In the genomic region with DNA sequence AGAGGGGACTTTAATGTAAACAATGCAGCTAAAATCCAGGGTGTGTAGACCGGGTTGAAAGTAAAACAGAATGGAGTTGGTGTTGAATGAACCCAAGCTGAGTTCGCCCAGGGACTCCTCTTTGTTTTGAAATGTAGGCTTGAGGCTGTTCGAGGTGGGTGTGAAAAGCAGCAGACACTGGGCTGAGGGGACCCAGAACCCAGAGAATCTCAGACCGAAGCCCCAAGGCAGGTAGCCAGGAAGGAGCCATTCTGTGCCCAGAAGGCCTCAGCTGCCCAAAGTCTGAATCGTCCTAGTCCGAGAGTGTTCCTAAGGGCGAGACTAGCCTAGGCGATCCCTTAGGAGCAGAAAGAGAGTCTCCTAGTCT, we compare ENCODE assay signal across 10 mouse cellular contexts. TPM values are rescaled to one million over a fixed set of nuclear protein-coding genes. Genes with fewer than 3 reads are reported as not detected.
A peak's percentile ranks its signal among the peaks of the same experiment; 100 is the strongest.
DNase-seq lines count a peak whose midpoint lies in the region; ATAC-seq lines count a peak whose summit lies in the region.
"Had no signal": no experiment of that assay in that cellular context is flagged by ENCODE, and none has a peak within 500 bp of the region (broad histone marks: within the 10 kb centered on the region; RNA-seq: fewer than 3 reads in every experiment).

No protein-coding gene starts in this region.

- peaks cover 10% of the 10 kb centered on the region for H3K4me1 ChIP-seq in embryonic facial prominence, embryonic 11.5 days (ENCODE audit: control insufficient read depth, insufficient read depth, low read length)
- H3K4me1 ChIP-seq in limb, embryonic 13.5 days, result peaks cover 64% of the 10 kb centered on the region

- peak overlapping the region; percentile 5 for H3K9ac ChIP-seq in embryonic facial prominence, embryonic 11.5 days (replicated peaks; ENCODE audit: low read length)
- H3K9ac ChIP-seq in limb, embryonic 13.5 days, result no peak overlapping the region

- ATAC-seq in CD4-positive, CD25-positive, alpha-beta regulatory T cell, adult 4 months, result no peak
- no peak for ATAC-seq in embryonic facial prominence, embryonic 11.5 days (replicated peaks; ENCODE audit: insufficient number of reproducible peaks, low FRiP score, low TSS enrichment, low read depth)
- ATAC-seq in limb, embryonic 13.5 days (ENCODE audit: low FRiP score, low read depth), result no peak

- H3K4me2 ChIP-seq in embryonic facial prominence, embryonic 11.5 days (ENCODE audit: low read depth, low read length), result no peak overlapping the region; the same call in 1 of the 2 replicates
- H3K4me2 ChIP-seq in limb, embryonic 13.5 days (replicated peaks), result no peak overlapping the region

- H3K9me3 ChIP-seq in embryonic facial prominence, embryonic 11.5 days (replicated peaks; ENCODE audit: control insufficient read depth, low read length), result no peaks in the 10 kb centered on the region
- no peaks in the 10 kb centered on the region for H3K9me3 ChIP-seq in limb, embryonic 13.5 days

- 4% methylated on average over 8 of the region's 8 CpGs for WGBS in embryonic facial prominence, embryonic 11.5 days
- WGBS in limb, embryonic 13.5 days, result 14% methylated on average over 8 of the region's 8 CpGs

- DNase-seq in CD4-positive, CD25-positive, alpha-beta regulatory T cell, adult 2 months (ENCODE audit: low read depth, low spot score), result peak; percentile 28
- DNase-seq in kidney, postnatal 14 days, result peak; percentile 20
- DNase-seq in kidney, adult 18-20 months, result no peak
- DNase-seq in embryonic facial prominence, embryonic 11.5 days (ENCODE audit: low spot score), result peak; percentile 39
- no peak for DNase-seq in lung, postnatal 4 days
- no peak for DNase-seq in cerebellum, postnatal 25 days

- H3K27ac ChIP-seq in embryonic facial prominence, embryonic 11.5 days (replicated peaks; ENCODE audit: low read depth, low read length), result no peak overlapping the region
- no peak overlapping the region for H3K27ac ChIP-seq in limb, embryonic 13.5 days
- H3K27ac ChIP-seq: kidney, postnatal 0 days had no signal

- peak overlapping the region; percentile 24 for H3K4me3 ChIP-seq in embryonic facial prominence, embryonic 11.5 days (ENCODE audit: low read depth, low read length)
- H3K4me3 ChIP-seq in limb, embryonic 13.5 days, result 0 out of 2 replicates have a peak overlapping the region, but pooled peaks have one; percentile 1

- H3K27me3 ChIP-seq in embryonic facial prominence, embryonic 11.5 days (ENCODE audit: control insufficient read depth, insufficient read depth, low read length), result peaks cover 60% of the 10 kb centered on the region
- peaks cover 100% of the 10 kb centered on the region for H3K27me3 ChIP-seq in limb, embryonic 13.5 days

- no peaks in the 10 kb centered on the region for H3K36me3 ChIP-seq in embryonic facial prominence, embryonic 11.5 days (replicated peaks; ENCODE audit: control insufficient read depth, insufficient read depth, low read depth, low read length)
- H3K36me3 ChIP-seq in limb, embryonic 13.5 days, result no peaks in the 10 kb centered on the region

RNA-seq across cellular contexts. Expression of a gene that starts 4.8 kb away (rescaled TPM):
- polyA plus RNA-seq in CD4-positive, CD25-positive, alpha-beta regulatory T cell, adult 4 months (2017; shearing (Covaris generic)), result not detected
- polyA plus RNA-seq in embryonic facial prominence, embryonic 11.5 days (2014; fragmentation: Nextera tagmentation; extraction: Ambion mirVana), result 23.3 and 30.6 TPM in 2 replicates
- polyA plus RNA-seq in limb, embryonic 13.5 days (2015; fragmentation: Nextera tagmentation; extraction: Ambion mirVana), result 0.65 and 0.79 TPM in 2 replicates
- polyA plus RNA-seq: gonadal fat pad, adult 2 months; kidney, postnatal 0 days had no signal

RNA-seq across cellular contexts. Expression of a gene that starts 31.3 kb away (rescaled TPM):
- 100 to 1,000 TPM; 126 to 138 TPM for polyA plus RNA-seq in CD4-positive, CD25-positive, alpha-beta regulatory T cell, adult 4 months (2017; shearing (Covaris generic))
- 174 and 187 TPM in 2 replicates for polyA plus RNA-seq in embryonic facial prominence, embryonic 11.5 days (2014; fragmentation: Nextera tagmentation; extraction: Ambion mirVana)
- polyA plus RNA-seq in limb, embryonic 13.5 days (2015; fragmentation: Nextera tagmentation; extraction: Ambion mirVana), result 176 and 180 TPM in 2 replicates

Comparison
In these comparisons a context has a peak if more than half of its experiments do, and no peak if none do; other contexts are left out.
1. DNase-seq: peak in CD4-positive, CD25-positive, alpha-beta regulatory T cell, adult 2 months (single experiment), kidney, postnatal 14 days (single experiment) and embryonic facial prominence, embryonic 11.5 days (single experiment); none in kidney, adult 18-20 months (single experiment), lung, postnatal 4 days (0 of 2) and cerebellum, postnatal 25 days (0 of 2).
2. RNA of a gene that starts 4.8 kb away (polyA plus RNA-seq): 23.3 to 30.6 TPM in embryonic facial prominence, embryonic 11.5 days; 0.65 to 0.79 TPM in limb, embryonic 13.5 days and not detected in CD4-positive, CD25-positive, alpha-beta regulatory T cell, adult 4 months; every median in the first group is over 10 times any median in the second.